Mouse (Mus musculus) layer of hippocampus, postnatal 25 days (tissue): ENCODE measurements at regions not wholly inside any gene's neighbourhood (a gene's known extent, or its start where the extent isn't known, plus 50 kb on each side); places are given as distances from the start of the nearest gene placed in this dataset.

ENCODE experiments used
- DNase-seq, 2 experiments: peaks; one replicate each; pipeline ENCODE4 v3.0.0; 2022; ENCODE audit warnings: mixed read lengths in 2 of 2, low spot score in 1 of 2; ENCODE audit errors: extremely low spot score in 1 of 2

DNA sequence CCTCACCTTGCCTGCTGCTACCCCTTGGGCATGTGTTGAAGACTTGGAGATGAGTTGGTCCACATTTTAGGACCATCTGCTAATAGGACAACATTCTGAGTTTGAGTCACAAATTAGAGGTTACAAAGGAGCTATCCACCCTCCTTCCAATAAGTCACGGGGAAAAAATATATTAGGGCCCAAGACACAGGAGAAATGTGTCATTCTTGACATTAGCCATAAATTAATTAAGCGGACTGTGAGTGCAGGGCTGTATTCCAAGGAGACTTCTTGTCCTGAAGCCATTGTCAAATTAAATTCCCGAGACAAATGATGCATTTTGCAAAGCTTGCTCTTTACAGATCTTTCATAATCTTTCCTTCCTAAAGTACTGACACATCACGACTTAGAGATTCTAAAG, 79.2 kb downstream of the 1700020N01Rik start:
- no peak for DNase-seq

GRCm38 (mm10) chr10:21672666-21673065, 79.7 kb downstream of the 1700020N01Rik start:
- DNase-seq: no peak

DNA sequence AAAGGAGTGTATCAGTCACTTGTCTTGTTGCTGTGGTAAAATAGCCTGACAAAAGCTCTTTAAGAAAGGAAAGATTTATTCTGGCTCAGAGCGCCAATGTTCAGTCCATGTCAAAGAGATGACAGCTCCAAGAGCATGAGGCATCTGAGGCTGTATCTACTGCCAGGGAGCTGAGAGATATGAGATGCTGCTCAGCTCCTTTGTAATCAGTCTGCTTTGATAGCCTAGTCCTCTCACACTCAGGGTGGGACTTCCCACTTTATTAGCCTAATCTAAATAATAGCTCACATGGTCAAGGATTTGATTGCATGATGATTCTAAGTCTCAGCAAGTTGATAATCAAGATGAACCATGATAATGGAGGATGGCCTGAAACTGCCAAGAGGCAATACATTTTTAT, 80.9 kb downstream of the 1700020N01Rik start:
- no peak for DNase-seq

GRCm38 (mm10) chr10:21675786-21676185, 82.8 kb downstream of the 1700020N01Rik start:
- no peak for DNase-seq

DNA sequence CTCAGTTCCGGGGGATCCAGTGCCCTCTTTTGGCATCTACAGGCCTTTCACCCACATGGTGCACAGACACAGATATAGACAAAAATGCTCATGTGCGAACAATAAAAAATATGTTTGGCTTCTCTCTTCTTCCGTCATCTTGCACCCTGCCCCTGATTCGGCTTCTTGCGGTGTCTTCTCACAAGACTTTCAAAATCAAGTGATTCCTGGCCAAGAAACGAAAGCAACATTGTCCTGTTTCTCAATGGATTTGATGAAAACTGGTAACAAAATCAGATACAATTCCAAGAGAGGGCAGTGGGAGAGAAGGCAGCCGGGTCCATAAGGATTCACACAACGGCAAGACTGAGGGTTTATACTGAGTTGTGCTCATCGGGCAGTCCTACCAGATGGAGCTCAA, 85.0 kb downstream of the 1700020N01Rik start:
- no peak for DNase-seq

DNA sequence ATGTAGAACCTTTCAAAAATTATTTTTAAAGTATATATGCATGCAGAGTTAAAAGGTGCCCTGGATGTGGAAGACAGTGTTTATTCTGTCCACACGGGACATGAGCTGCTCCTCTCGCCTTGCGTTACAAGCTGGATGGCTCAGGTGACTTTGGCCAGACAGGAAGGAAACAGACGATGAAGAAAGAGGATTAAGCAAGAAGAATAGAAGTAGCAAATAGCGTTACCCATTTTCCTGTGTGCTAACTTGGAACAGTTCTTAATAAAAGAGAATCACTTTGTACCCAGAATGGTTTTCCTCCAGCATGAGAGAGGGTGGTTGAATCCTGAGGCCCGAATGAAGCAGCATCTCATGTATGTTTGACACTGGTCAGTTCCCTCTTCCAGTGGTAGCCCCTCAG, 85.4 kb downstream of the 1700020N01Rik start:
- DNase-seq: no peak

DNA sequence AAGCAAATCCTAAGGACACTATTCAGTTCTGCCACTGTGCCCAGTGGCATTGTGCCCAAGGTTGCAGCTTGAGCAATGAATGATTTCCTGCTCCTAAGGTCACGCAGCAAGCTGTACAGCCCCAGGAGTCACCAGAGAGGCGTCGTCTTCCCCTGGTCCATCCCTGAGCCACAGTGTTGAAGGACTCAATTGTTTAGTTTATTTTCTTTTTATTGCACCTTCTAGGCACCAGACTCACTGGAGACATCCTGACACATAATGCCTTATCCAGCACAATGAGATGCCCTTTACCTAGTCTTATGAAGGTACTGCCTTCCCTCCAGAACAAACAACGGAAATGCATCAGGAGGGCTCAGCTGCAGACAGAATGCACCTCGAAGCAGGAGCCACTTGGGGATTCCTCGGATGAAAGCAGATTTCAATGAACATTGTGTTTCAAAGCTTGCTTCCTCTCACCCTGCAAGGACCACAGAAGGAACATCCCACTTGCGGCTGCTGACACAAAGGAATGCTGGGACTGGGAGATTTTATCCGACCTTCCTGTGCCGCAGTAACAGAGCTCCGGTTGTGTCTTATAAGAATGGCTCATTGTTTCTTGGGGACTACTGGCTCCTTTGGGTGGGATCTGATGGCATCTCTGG, 86.0 kb downstream of the 1700020N01Rik start:
- no peak for DNase-seq

- DNase-seq: no peak
These were observed 87.8 kb downstream of the 1700020N01Rik start for GRCm38 (mm10) chr10:21680789-21681188.

- no peak for DNase-seq
These were observed 91.5 kb downstream of the 1700020N01Rik start for GRCm38 (mm10) chr10:21684286-21685013.

DNA sequence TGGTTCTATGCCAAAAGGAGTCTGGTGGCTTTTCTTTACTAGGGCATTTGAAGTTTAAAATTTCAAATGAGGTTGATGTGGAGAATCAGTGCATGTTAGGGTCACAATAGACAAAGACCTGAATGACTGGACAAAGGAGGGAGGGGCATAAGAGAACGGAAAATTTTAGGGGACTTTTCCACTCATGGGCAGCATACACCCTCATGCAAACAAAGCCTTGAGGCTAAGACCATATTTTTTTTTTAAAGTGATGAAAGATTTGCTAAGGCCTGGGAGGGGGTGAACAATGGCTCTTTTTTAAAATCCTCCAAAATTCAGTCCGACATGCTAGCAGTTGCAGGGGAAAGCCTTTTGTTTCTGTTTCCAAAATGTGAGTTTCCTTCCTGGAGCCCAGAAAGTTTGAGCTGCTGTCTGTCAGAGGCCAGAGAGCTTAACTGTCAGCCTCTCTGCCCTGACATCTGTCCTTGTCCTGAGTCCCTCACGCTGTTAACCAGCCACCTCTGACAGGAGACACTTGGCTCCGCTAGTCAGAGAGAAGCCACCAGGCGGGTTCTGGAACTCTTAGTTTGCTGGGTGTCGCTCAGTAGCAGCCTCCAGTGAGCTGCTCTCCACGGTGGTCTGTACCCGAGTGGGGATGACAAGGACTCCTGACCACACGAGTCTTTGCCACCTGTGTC, 92.3 kb downstream of the 1700020N01Rik start:
- DNase-seq: peak in 1 of 2 experiments; percentile 37

- DNase-seq: no peak
These were observed 93.1 kb downstream of the 1700020N01Rik start for GRCm38 (mm10) chr10:21686060-21686459.

DNA sequence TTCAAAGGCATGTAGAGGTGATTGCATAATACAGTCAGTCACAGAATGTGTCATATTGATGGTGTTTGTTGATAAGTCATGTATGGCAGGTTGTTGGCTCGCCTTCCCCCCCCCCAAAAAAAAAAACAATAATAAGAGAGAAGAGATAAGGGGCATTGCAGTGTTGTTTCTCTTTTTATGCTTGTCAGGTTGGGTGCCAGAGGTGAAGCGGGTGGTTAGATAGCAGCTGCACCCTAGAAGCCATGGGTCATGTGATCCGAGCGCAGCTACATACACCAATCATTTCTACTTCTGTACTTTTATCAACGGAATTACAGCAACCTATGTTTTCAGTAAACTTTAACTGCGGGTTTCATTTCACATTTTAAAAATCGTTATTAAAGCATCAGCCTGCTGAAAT, 94.5 kb downstream of the 1700020N01Rik start:
- DNase-seq: no peak

DNA sequence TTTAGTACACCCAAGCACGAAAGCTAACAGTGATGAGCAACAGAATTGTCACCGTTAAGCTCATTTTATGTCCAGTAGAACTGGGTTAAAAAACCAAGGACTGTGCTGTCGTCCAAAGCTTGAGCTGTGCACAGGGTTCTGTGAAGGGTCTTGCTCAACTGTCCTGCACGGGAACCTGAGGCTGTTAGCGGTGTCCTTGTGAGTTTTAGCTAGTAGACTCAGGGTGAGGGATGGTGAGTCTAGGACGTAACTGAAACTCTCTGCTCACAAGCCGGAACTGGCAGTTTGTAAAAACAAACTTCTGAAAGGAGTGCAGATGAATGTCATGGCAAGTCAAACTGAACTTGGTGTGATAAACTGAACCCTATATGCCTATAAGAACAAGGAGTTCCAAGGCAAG, 95.6 kb downstream of the 1700020N01Rik start:
- no peak for DNase-seq

DNA sequence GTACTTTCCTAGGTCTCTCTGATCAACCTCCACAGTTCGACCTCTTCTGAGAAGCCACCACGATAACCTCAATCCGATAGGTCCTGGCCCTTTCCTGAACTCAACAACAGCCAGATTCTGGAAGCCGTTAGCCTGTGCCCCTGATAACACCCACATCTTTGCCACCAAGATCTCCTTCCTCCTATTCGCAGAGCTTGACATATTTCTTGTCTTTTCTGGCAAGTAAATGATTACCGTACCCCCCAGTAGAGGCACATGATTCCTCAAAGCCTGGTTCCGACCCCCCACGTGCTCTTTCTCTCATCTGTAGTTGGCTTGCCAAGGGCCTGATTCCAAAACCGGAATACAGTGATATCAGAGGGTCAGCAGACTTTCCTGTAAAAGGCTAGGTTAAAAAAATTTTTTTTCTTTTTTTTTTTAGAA, 96.9 kb downstream of the 1700020N01Rik start:
- no peak for DNase-seq

DNA sequence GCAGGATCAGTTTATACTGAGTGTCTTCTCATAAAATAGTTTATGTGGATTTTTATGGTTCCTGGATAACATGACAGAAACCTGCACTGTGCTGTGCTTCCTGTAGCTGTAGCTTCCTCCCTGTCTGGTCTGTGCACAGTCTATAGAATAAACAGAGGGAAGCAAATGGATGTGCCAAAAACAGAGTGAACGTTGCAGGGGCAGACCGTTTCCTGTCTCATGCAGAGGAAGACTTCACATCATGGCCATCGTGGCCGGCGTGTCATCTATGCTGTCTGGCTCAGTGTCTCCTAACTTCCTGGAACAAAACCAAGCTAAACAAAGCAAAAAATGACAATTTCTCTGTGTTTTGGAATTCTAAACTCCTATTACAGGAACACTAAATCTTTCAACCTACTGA, 102.2 kb downstream of the 1700020N01Rik start:
- no peak for DNase-seq

DNA sequence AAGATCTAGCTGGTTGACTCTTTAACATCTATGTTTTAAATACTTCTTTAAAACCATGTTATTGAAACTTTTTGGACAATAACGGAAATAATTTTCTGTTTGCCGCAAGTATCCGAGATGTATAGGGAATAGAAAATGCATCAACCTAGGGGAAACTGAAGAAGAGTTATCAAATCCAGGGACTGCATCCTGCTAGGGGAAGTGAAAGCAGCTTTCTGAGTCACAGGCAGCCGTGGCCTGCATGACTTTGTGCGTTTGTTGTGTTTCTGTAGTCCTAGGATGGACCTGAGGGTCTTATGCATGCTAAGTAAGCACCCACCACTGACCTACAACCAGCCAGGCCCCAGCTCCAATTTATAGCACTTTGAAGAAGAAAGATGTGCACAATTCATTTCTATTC, 103.7 kb downstream of the 1700020N01Rik start:
- DNase-seq: no peak

- DNase-seq: no peak
These were observed 108.6 kb downstream of the 1700020N01Rik start for GRCm38 (mm10) chr10:21701580-21701979.

DNA sequence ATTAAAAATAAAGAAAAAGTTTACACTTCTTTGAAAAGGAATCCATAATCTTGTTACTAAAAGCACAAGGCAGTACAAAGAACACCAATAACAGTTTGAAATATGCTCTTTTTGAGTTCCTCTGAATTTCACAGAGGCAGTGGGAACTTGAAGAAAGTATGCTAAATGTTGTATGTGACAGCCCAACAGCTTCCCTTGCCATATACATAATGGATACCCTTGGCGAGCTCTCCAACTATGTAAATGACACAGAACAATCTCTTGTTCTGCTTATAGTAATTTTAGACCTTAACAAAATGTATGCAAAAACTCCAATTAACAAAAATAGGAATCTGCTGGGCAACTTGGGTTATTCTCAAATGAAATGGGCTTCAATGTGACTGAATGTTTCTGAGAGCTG, 109.2 kb downstream of the 1700020N01Rik start:
- DNase-seq: no peak

DNA sequence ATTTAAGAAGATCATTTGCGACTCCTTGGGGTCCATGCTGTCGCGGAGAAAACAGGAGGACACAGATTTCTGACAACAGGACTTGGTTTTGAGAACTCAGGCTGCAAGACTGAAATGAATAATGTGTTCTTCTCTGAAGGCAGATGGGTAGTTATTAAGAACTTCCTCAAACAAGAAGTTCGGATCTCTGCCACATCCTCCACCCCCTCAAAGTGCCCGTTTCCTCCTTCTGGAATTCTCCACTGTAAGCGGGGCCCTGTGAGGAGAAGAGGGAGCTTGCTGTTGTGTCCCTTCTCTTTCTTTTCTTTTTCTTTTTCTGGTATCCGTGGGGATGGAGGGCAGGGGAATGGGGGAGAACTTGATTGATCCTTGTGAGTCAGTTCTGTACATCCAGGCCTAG, 118.9 kb downstream of the 1700020N01Rik start:
- DNase-seq: no peak

DNA sequence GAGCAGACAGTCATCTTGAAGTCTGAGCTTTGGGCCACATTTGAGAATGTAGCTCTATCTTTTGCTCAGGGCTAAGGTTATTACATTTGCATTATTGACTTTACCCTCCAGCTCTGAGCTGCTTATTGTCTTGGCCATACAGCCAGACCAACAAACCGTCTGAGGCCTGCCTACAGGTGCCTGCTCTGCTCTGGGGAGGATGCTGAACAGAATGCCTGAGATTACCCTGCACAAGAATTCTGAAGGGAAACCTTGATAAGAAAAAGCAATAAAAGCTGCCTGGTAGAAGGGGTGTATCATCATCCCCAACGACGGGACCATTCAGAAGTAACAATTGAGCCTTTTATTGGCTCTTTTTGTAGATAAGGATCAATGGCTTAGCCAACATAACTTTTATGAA, 119.9 kb downstream of the 1700020N01Rik start:
- no peak for DNase-seq

DNA sequence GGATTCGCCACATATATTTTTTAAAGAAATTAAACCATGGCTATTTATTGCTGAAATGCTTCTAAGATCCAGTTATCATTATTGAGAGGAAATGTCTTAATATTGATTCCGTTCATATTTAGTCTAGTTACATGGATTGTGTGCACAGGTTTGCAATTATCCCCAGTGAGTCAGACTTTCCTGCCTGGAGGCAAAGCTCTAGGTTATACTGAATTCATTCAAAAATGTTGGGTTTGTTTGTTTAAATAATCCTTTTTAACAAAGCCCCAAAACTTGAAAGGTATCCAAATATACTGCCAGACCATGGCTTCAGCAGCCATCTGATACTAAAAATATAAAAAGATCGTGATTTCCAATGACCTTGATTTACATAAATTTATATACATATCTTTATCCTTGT, 122.5 kb downstream of the 1700020N01Rik start:
- no peak for DNase-seq

DNA sequence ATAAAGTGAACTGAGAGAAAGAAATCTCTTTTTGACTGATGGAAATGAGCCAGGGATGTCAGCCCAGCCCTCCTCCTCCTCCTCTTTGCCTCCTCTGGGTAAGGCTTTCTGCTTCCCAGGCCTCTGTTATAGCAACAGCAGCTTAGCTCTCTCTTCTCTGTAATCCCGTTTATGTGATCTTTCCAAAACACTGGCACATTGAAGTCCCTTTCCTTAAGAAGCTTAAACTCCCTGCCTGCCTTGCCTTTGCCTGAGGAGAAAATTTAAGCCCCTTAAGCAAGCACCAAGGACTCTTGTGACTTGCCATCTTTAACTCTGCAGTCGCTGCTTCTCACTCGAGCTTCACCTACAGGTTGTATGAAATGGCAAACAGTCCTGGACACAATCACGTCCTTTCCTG, 125.2 kb downstream of the 1700020N01Rik start:
- DNase-seq: no peak
